Mouse (Mus musculus) A20 (cell line): ENCODE data around the gene Epyc.

Experiments
- DNase-seq: peaks from one replicate; pipeline ENCODE4 v3.0.0-alpha.2; 2011; ENCODE audit warnings: low read depth, low spot score

The Epyc gene

GRCm38 (mm10) chr10:97643768-97644167 is at the start of gene Epyc:
Epyc (plus strand) TSS chr10:97644068.
- no peak for DNase-seq

DNA sequence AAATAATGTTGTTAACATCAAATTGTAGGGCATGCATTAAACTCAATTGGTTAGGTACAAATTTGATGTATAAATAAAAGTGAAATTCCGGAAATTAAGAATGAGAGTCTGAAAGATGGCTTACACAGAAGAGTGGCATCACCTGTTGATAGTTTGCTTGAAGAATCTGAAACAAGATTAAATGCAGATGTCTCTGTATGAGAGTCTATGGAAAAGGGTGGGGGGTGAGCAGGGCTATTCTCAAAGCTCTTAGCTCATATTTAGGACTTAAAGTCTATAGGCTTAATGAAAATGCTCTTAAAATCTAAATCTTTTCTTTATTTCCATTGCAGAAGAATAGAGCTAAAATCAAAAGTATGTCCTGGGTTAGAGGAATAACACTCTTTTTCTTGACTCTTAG is 48.2 kb upstream of the Epyc start:
- DNase-seq: no peak

- DNase-seq: no peak
Observed at GRCm38 (mm10) chr10:97601744-97602143, 42.1 kb upstream of the Epyc start.

GRCm38 (mm10) chr10:97603256-97603655 is 40.6 kb upstream of the Epyc start:
- DNase-seq: no peak

DNA sequence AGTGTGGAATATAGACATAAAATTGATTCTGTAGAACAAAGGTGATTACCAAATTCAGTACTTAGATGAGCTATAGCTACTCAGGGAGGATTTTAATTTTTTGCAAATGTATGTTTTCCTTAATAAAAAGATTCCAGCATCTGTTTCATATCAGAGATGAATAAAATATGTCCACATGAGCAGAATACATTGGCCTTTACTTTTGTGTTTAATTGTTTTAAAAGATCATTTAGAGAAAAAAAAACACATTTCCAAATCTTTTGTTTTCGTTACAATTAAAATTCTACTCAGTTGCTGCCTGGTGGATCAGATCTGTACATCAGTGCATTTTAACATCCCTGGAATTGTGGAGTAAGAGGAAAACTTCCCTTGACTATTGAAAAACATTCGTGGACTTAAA is 37.3 kb upstream of the Epyc start, which contains the start of gene Kera:
Gene Kera, plus strand, starts transcription at position 301 of the 400 bp plus-strand sequence.
- DNase-seq: no peak

GRCm38 (mm10) chr10:97622328-97622727 is 21.5 kb upstream of the Epyc start:
- DNase-seq: no peak

GRCm38 (mm10) chr10:97624381-97624780 is 19.5 kb upstream of the Epyc start:
- no peak for DNase-seq

- peak; percentile 51 for DNase-seq
Observed at GRCm38 (mm10) chr10:97625116-97625515, 18.8 kb upstream of the Epyc start.

- no peak for DNase-seq
Observed at GRCm38 (mm10) chr10:97626543-97626942, 17.3 kb upstream of the Epyc start.

- DNase-seq: peak; percentile 80
Observed at GRCm38 (mm10) chr10:97631061-97631460, 12.8 kb upstream of the Epyc start.

GRCm38 (mm10) chr10:97641926-97642325 is 1.9 kb upstream of the Epyc start:
- no peak for DNase-seq

GRCm38 (mm10) chr10:97650334-97650733 is 6.5 kb downstream of the Epyc start:
- no peak for DNase-seq

DNA sequence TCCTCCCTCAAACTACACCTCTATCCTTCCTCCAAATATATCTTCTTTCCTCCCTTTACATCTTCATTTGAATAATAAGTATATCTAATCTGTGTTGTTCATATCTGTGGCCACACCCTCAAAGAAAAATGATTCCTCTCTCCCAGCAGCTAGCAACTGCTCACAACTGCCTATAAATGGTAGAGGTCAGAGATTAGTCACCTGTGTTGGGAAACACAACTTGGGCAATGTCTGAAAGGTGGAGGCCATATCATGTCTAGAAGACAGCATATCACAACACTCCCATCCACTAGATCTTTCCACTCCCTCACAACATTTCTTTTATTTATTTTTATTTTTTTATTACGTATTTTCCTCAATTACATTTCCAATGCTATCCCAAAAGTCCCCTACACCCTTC is 15.6 kb downstream of the Epyc start:
- no peak for DNase-seq

DNA sequence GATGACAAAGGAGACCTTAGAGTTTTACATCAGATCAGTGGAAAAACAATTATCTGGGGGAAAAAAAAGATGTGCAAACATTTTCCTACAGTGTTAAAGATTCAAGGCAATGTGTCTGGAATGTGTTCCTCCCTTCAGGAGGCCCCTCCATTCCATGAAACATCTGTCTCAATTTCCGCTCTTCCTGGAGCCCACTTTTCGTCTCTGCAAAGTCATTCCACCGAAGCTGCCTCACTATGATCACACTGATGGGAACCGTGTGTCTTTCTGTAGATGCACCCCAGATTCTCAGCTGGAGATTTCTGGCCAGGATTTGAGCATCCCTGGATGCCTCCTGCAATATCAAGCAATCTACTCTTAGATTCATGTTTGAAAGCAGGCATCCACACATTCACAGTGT is 24.8 kb downstream of the Epyc start:
- no peak for DNase-seq

- DNase-seq: peak; percentile 55
Observed at GRCm38 (mm10) chr10:97670202-97670601, 26.3 kb downstream of the Epyc start.

DNA sequence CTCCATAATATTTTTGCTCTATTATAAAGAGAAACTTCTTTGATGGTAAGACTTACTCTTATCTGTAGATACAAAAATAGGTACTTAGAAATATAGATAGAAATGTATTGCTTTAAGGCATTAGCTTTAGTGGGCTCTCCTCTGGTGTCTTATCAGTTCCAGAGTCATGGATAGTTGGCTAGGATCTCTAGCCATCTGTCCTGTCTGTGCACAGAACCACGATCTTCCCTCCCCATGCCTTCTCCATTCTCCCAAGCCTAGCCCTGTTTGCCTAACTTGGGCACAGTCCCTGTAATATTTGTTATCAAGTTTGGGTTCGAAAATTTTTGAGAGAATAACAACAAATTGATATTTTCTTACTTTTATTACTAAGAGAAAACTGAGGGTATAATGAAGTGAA is 29.4 kb downstream of the Epyc start:
- DNase-seq: no peak

GRCm38 (mm10) chr10:97682981-97683380 is 39.1 kb downstream of the Epyc start:
- no peak for DNase-seq

DNA sequence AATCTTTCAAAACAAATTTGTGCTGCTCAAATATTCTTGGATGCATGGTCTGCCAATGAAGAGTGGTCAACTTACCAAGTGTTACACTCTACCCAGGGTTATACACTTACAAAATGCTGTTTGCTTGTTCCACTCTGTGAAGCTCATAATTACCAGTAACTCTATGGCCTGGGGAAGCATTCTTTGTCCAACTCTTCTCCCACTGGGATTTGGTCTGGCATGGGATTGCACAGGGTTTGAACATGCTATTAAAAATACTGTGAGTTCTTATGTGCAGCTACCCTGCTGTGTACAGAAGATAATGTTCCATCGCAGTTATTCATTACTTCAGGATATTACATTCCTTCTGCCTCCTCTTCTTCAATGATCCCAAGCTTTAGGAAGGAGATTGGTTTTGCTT is 43.3 kb downstream of the Epyc start:
- no peak for DNase-seq

GRCm38 (mm10) chr10:97689425-97689824 is 45.6 kb downstream of the Epyc start:
- peak; percentile 11 for DNase-seq

GRCm38 (mm10) chr10:97692913-97693312 is 49.0 kb downstream of the Epyc start, which contains the start of gene Ccer1:
Ccer1 (plus strand) TSS chr10:97693059.
- DNase-seq: no peak

DNA sequence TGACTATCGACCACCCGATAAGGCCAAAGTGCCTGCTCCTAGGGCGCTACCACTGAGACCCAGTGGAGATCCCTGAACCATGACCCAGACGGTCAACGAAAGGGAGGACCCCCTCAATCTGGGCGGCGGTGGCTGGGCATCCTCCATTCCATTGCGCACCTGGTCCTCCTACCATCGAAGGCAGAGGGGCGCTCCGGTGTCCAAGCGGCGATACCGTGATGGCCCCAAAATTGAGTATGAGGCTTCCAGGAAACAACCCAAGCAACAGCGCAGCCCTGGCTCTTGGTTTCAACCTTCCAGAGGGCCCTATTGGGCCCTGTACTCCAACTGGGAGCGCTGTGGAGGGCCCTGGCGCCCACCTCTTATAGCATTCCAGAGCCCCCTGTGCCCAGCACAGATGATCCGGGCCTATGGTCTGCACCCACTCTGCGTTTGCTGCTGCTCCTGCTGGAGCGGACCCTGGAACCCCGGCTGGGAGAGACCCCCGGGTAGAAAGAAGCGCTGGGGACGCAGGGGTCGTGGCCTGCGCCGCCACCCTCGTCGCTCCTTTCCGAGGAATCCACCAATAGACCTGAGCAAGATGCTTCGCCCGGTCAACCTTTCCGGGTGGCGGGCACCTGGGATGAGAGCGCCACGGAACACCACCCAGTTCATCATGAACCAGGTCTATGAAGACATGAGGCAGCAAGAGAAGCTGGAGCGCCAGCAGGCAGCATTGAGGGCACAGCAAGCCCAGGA is 49.7 kb downstream of the Epyc start:
- DNase-seq: no peak

GRCm38 (mm10) chr10:97702321-97702720 is 58.5 kb downstream of the Epyc start:
- no peak for DNase-seq

GRCm38 (mm10) chr10:97704562-97704961 is 60.7 kb downstream of the Epyc start:
- peak; percentile 60 for DNase-seq

GRCm38 (mm10) chr10:97712687-97713086 is 68.8 kb downstream of the Epyc start:
- DNase-seq: peak; percentile 66
